Mouse (Mus musculus) cerebral cortex, adult 2 months (tissue): ENCODE results near the gene Hoxd8.

Experiments used
- WGBS: fragments of 180-500 bp; shearing (Covaris S2); methylation state at CpG from one replicate; pipeline ENCODE4 v1.1.7; 2018; 5-methylcytosine and 5-hydroxymethylcytosine counted together

Gene Hoxd8

DNA sequence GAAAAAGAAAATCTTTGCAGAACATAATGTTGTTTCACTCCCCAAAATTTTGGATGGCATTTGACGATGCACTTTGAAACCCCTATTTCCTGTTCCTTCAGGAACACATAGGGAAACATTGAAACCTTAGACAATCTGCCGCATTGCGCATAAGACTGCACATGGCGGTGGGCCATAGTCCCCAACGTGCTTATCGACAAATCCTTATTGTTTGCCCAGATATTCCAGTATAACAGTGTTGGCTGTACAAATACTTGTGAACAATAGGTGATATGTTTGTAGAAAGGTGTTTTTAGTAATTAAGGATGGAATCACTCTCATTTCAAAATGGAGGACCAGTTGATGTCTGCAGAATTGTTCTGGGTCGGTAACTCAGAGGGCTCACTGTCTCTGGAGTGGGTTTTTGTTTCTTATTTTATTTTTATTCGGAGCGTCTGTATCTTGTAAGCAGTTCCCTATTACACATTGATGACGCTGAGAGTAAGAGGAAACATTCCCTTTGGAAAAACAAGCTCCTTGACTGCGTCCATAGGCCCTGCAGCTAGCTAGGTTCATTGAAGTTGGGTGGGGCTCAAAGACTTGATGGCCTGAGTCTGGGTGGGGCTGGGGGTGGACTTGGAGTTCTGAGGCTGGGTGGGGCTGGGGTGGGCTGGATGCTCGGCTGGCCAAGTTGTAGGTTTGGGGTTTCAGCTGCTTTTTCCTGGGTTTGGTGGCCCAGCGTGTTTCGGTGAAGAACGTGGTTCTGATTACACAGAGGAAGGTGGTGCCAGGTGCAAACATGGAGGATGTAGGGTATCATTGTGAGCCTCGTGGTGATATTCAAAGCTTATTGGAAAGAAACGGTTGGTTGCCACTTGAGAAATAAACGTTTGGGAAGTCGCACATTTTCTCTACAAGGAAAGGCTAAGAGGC, 9.1 kb downstream of the Hoxd8 start:
- 7% methylated on average over 19 of the region's 19 CpGs for WGBS

DNA sequence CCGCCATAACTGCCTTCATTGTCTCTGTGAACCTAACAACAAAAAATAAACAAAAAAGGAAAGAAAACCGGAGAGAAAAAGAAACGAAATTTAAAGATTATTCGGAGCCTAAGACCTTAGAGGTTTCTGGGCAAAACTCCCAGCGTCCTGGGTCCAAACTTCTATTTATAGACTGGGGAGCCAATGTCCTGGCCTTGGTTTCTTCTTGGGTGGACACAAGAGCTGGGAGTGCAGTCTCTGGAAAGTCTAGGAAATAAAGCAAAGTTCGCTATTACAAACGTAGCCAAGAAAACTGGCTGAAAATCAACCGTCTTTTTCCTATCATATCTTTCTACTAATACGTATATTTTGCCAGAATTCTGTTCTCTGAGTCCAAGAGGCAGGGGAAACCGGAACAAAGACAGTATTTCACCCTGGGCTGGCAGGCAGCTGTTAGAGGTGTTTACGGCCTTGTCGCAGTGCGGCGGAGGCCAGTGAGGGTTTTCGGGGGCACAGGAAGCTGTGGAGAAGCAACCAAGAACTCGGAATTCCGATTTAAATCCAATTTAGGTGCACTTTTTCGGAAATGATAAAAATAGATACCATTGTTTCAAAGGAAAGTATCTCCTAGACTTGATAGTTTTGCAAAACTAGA, 9.9 kb downstream of the Hoxd8 start:
- 7% methylated on average over 18 of the region's 18 CpGs for WGBS

DNA sequence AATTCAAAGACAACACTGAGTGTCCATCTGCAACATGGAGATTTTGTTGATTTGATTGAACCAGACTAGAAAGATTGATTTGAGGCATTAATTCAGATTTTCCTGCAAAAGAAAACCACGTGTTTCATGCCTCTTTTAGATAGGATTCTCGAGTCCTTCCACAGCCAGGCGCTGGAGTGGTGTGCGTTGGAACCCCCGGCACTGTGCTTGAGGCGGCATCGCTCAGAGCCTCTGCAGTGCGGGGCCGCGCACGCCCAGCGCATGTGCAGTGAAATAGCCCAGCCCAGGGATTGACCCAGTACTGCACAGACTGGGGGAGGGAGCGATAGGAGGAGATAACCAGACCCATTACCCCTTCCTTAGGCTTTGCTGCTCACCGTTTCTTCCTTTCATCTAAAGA, 10.5 kb downstream of the Hoxd8 start:
- WGBS = 2% methylated on average over 14 of the region's 14 CpGs

DNA sequence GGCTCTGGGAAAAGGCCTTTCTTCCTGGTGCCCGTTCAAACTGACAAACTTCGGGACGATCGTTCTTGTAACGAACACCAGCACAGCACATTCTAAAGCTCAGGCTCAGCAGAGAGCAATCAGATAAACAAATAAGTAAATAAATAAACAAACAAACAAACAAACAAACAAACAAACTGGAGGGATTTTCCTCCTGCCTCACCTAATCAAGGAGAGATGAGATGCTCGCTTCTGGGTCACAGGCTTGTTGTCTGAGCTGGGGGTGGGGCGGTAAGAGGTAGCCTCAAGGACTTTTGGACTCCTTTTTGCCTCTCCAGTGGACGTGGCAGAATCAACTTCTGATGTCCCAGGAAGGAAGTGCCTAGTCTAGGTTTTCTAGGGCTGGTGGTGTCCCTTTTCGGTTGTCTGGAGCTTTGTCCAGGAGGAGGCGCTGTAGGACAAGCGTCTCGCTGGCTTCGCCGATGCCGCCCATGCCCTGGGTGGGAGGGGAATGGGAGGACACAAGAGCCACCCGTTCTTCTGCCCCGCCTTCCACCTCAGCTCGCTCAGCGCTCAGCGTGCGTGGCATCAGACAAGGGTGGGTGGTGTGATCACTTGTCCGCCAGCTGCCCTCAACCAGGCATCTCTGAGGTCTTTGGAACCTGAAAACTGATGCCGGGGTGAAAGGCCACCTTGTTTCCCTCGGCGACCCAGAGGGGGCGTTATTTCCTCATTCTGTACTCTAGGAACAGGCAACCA, 11.3 kb downstream of the Hoxd8 start:
- 5% methylated on average over 26 of the region's 26 CpGs for WGBS

DNA sequence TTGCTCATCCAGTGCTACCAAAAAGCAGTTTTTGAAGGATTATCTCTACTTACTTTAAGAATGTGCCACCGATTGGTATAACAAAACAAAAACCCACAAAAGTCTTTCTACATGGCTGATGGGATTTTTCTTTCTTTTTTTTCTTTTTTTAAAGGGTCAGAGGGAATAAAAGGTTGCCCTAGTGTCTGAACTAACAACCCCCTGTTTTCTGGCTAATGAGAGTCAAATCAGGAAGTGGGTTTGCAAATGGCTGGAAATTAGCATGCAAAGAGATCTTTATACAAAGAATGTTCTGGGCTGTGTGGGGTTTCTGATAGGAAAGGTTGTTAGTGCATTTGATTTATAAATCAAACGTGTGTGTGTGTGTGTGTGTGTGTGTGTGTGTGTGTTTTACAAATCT, 16.0 kb downstream of the Hoxd8 start:
- 16% methylated on average over 2 of the region's 2 CpGs for WGBS

DNA sequence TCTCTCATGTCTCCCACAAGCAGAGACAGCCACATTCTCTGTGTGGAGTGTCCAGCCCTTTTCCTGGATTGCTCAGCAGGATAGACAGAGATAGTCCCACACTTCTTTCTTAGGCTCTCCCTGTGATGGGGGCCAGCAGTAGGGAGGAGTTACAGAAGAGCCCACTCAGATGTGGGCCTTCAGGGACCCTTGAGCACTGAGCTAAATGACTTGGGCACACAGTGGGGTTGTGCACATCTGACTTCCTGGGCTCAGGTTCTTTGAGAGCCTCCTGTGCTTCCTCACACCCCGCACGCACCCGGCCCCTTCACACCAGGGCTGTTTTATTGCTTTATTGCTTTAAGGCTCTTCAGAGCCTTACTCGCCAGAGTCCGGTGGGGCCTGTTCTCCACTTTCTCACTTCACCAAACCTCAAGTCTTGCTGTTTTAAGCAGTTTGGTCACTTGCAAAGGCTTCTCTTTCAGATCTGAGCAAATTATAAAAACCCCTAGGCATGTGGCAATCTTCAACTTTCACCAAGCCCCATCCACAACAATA, 16.6 kb downstream of the Hoxd8 start:
- 14% methylated on average over 5 of the region's 5 CpGs for WGBS

DNA sequence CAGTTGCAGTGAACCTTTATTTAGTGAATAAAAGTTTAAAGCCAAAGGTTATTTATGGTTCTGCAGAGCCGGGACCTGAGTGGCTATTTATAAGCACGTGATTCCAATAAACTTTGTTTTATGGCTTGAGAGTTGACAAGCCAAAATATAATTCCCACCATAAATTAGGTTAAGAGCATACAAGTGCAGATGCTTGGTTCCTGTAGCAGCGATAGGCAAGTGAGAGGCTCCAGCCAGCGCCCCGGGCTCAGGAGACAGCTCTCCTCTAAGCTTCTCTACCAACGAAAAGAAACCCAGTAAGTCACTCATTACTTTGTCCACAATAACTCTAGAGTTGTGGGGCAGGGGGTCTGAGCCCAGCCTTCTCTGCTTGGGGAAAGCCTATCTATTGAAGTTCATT, 17.5 kb downstream of the Hoxd8 start:
- 10% methylated on average over 6 of the region's 6 CpGs for WGBS

DNA sequence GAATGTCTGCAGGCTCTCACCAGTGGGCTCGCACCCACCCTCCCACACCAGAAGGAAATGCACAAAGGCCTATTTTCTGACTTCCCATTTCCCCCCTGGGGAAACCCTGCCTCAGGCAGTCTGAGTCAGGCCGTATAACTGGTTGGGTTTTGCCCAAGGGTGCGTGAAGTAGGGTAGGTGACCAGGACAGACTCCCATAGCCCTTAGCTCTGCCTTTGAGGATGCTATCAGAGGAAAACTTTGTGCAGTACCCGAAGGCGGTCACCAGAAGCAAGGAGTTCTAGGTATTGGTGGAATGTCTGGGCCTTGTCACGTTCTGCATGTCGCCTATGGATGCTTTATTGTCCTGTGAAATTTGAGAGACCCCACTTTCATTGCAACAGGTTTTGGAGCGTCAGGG, 18.5 kb downstream of the Hoxd8 start:
- WGBS = 6% methylated on average over 8 of the region's 8 CpGs

DNA sequence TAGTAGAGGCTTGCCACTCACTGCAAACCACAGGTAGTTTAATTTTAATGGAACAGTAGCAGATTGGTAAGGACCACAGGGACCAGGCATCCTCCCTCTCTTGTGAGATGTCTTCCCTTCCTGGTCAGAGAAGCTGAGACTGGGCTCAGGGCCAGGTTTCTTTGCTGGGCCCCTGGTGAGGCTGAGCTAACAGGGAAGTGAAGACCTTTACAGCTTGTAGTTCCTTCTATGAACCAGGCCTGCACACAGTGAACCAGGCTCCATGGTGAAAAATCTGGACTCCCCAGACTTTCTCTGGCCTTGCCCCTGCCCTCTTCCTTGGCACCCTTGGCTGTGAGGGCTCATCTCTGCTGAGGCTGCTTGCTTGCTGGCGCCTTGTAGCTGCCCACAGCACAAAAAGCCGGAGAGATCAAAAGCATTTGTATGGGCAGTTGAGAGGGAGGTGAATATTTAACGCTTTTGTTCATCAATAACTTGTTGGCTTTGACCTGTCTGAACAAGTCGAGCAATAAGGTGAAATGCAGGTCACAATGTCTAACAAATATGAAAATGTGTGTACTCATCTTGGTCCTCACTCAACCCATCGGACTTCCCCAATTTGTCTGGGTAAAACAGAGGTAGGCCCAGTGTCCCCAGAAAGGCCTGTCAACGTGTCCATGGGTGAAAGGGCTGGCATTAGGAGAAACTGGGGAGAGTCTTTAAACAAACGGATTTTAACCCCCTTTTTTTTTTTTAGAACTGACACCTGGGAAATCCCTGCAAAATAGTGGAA, 20.0 kb downstream of the Hoxd8 start:
- whole genome bisulfite sequencing = 29% methylated on average over 7 of the region's 7 CpGs

DNA sequence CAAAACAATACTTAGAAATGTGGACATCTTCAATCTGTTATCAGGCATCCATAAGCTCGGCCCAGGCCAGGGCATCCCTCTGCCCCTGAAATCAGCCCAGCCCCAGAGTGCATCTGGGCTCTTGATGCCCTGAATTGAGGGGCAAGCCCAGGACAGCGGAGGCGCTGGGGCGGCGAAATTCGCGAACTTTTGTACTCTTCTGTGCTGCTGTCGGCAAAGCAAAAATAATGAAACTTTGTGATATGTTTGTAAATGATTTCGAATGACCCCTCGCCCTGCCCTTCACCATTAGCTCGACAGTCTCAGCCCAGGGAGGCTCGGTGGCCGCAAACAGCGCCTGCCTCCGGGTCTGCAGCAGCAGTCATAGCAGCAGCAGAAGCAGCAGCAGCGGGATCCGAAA, 20.8 kb downstream of the Hoxd8 start:
- 8% methylated on average over 17 of the region's 17 CpGs for WGBS

DNA sequence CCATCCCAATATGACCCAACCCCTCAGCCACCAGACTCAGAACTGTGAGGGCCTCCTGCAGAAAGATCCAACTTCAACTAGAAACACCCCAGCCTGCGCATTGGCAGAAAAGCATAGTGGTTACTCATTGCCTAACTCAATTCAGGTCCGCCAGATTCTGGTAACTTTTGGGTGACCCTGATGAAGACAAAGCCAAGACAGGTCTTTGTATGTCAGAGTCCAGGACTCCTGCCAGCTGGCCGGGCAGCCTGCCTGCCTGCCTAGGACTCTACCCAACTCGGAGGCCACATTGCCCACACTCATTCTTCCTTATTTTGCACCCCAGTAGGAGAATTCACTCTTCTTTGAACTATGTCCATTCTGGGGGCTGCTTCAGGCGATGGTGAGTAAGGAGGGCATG, 22.1 kb downstream of the Hoxd8 start, which contains the start of gene Gm28230:
Gene Gm28230 (plus strand): TSS at position 178 of the 400 bp plus-strand sequence.
- 12% methylated on average over 5 of the region's 5 CpGs for WGBS

DNA sequence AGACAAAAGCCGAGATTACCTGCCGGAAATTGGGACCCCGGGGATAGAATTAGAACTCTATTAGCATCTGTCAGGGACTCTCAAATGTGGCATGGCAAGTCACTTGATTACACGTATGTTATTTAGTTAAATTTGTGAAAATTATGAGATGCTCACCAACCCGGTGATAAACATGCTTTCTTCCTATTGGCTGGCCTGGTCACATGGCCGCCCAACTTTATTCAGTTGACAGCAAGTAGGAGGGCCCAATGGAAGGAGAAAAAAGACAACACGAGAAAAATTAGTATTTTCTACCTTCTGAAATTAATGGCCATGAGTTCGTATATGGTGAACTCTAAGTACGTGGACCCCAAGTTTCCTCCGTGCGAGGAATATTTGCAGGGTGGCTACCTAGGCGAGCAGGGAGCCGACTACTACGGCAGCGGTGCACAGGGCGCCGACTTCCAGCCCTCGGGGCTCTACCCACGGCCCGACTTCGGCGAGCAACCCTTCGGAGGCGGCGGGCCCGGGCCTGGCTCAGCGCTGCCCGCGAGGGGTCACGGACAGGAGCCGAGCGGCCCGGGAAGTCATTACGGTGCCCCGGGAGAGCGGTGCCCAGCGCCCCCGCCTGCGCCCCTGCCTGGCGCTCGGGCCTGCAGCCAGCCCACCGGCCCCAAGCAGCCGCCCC, 22.7 kb downstream of the Hoxd8 start:
- 3% methylated on average over 42 of the region's 43 CpGs for WGBS

DNA sequence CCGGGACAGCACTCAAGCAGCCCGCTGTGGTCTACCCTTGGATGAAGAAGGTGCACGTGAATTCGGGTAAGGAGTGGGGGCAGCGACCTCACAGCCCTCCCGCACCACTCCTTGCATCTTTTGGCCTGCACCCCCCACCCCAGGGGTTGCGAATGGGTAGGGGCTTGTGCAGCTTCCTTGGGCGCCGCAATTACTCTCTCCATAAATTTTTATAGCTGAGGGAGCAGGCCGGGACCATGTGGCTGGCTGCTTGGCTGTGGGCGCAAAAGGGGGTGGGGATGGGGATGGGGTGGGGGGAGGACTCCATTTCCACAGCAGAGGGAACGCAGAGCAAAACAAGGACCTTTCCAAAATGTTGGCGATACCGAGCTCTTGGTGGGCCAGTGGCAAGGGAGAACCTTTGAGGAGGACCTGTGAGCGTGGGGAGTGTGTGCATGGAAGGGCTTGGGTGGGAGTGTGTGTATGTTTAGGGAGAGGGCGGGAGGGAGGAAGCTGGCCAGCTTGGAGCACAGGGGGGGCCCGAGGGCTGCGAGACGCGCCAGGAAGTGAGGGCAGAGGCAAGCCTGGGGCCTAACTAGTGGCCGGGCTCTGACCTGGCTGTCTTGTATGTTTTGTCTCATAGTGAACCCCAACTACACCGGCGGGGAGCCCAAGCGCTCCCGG, 23.4 kb downstream of the Hoxd8 start:
- WGBS = 4% methylated on average over 25 of the region's 25 CpGs

DNA sequence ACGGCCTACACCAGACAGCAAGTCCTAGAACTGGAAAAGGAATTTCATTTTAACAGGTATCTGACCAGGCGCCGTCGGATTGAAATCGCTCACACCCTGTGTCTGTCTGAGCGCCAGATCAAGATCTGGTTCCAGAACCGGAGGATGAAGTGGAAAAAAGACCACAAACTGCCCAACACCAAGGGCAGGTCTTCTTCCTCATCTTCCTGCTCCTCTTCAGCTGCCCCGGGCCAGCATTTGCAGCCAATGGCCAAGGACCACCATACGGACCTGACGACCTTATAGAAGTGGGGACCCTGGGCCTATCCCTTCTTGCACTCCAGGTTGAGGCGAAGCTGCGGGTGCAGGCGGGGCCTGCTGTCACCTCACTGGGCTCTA, 23.9 kb downstream of the Hoxd8 start:
- 12% methylated on average over 13 of the region's 13 CpGs for WGBS

DNA sequence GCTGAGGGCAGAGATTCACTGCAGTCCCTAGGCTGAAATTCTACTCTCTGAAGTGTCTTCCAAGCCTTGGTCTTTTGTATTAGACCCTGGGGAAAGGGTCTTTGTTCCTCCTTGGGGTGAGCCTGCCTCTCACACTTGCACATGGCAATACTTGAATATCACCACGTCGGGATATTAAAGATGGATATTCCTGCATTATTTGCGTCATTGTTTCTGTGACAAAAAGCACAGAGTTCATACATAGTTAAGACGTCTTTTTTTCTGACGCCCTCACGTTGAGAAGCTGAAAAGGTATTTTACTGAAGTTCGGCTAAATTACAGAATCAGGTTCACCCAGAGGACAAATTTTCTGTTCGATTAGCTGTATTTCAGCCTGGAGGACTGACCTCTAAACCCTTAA, 25.9 kb downstream of the Hoxd8 start:
- 7% methylated on average over 8 of the region's 8 CpGs for WGBS

DNA sequence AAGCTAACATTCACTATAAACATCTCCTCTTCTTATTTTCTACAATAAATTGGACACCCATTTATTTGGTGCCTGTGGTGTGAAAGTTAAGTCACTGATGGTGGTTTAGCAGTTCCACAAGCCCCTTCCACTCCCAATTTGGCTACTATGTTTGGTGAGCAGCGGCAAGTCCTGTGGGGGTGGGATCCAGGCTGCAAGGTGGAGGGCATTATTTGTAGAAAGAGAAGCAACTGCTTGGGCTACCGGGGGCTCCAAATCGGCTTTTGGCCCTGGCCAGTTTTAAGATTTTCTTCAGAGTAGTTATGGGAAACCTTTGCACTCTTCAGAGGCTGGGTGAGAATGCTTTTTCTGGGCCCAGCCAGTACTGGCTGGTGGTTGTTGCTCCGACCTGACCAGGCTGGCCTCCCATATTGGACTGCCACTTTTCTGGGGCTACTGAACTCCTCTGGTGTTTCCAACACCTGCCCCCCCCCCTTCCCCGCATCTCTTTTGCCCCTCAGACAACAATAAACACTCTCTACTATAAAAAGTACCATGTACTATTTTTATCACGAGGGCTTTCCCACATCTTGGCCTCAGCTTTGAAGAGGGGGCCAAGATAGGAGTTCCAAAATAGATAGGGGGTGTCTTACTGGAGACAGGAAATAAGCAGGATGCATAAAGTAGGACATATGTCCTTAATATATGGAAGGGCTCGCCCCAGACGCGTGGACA, 27.5 kb downstream of the Hoxd8 start:
- 6% methylated on average over 9 of the region's 9 CpGs for WGBS

DNA sequence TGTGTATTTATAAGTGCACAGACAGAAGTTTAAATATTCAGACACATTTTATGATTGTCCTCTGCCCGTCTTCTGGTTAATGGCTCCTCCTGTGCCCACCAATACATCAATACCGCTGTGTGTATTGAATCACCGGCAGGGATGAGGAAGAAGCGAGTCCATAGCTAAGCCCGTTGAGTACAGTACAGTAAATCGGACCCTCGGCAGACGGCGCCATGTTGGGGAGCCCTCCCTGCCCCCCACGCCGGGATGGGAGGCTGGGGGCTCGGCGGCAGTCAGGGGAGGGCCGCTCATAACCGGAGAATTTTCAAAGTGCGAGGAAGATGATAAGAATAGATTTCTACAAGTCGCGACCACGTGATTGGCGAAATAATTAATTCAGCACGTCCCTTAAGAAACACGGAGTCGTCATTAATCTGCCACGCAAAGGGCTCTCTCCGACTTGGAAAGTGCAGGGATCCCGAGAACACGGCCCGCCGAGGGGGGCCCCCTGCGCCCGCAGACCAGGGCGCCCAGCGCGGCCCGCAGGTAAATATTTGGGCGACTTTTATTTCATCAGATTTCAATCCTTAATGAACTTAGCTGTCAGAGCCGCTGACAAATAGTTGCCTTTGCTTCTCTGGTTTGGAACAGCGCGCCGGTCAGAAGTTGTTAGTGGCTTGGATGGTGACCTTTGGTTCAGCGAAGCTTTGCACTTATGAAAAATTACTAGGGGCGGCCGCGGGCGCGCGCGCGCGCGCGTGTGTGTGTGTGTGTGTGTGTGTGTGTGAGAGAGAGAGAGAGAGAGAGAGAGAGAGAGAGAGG, 28.3 kb downstream of the Hoxd8 start:
- 2% methylated on average over 52 of the region's 52 CpGs for WGBS

DNA sequence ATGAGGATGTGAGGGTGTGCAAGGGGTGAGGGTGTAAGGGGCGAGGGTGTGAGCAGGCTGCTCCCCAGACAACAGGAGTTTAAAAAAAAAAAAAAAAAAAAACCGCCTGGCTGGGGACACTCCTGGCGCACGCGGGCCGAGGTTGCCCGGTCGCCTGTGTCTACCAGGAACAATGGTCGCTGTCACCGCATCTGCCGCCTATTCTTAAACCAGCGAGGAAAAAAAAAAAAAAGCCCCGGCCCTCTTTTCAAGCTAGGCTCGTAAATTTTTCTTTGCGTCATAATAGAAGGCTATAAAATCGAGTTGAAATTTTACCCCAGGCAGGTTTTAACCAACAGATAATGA, 28.9 kb downstream of the Hoxd8 start:
- WGBS = 3% methylated on average over 16 of the region's 16 CpGs

DNA sequence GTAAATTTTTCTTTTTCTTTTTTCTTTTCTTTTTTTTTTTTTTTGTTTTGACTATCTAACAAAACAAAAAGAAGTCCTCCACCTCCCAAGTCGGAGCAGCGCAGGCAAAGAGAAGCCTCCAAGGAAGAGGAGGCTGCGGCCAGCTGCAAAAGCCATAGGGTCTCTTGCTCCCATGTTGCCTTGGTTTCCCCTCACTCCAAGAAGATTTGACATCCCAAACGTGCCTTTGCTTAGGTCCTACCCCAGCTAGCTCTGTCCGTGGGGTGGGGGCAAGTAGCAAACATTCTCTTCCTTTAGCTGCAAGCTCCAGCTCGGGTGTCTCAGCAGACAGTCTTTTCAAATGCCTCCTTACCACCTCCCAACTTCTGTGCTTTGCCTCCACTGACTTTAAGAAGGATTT, 29.4 kb downstream of the Hoxd8 start:
- 4% methylated on average over 6 of the region's 6 CpGs for WGBS
